Mouse (Mus musculus) forebrain, embryonic 10.5 days (tissue): ENCODE measurements around the gene Pgm2l1. TPM values are rescaled to one million over a fixed set of nuclear protein-coding genes. Genes with fewer than 3 reads are reported as not detected.

Source experiments
- DNase-seq: peaks from one replicate; pipeline ENCODE4 v3.0.0-alpha.2; 2017; ENCODE audit warnings: low spot score; ENCODE audit errors: extremely low spot score
- H3K27ac ChIP-seq: fragments of 300-500 bp; sonication (generic); 2 replicates; pipeline ENCODE4 v1.5.1; 2016; ENCODE audit warnings: mild to moderate bottlenecking
- H3K27me3 ChIP-seq: fragments of 300-500 bp; sonication (generic); 2 replicates; pipeline ENCODE4 v1.6.1; 2016; ENCODE audit warnings: mild to moderate bottlenecking; ENCODE audit not compliant: poor library complexity, severe bottlenecking
- H3K36me3 ChIP-seq: fragments of 300-500 bp; sonication (generic); replicated peaks from 2 replicates; pipeline ENCODE4 v1.6.1; 2016; ENCODE audit warnings: mild to moderate bottlenecking, moderate library complexity
- H3K4me1 ChIP-seq: fragments of 300-500 bp; sonication (generic); 2 replicates; pipeline ENCODE4 v1.6.1; 2016
- H3K4me3 ChIP-seq: fragments of 300-500 bp; sonication (generic); 2 replicates; pipeline ENCODE4 v1.5.1; 2016; ENCODE audit warnings: mild to moderate bottlenecking, moderate library complexity
- H3K9me3 ChIP-seq: fragments of 300-500 bp; sonication (generic); 2 replicates; pipeline ENCODE4 v1.6.1; 2016; ENCODE audit warnings: mild to moderate bottlenecking, moderate library complexity
- WGBS: fragments of 180-500 bp; shearing (Covaris S2); methylation state at CpG from one replicate; pipeline ENCODE4 v1.1.7; 2016; 5-methylcytosine and 5-hydroxymethylcytosine counted together
- polyA plus RNA-seq: library from polyadenylated mRNA; unstranded; fragments of >200 nt; fragmentation: Nextera tagmentation; extraction: Ambion mirVana; gene quantifications from 2 replicates; pipeline ENCODE4 v1.2.1, GENCODE M21; 2016

The Pgm2l1 gene
- polyA plus RNA-seq, 1 experiment from 2014 or later = 3.7 TPM

DNA sequence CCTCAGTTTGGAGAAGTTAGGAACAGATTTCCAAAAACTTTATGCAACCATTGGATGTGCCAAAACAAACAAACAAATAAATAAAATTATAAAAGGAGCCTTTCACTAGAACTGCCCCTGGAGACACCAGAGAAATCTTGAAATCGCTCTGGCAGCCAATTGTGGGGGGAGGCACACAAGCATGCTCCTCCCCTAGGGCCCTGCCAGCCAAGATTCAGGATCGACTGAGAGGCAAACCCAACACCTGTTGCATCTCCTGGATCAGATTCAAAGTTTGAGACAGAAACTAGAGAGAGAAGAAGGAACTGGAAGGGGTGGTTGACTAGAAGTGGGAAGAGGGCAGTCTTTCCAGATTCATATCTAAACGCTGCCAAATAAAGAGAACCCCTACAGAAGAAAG lies 23.6 kb upstream of the Pgm2l1 start:
- Histone ChIP-seq H3K4me3 (no peak overlapping the region), H3K27me3 (no peaks in the 10 kb centered on the region), H3K27ac (no peak overlapping the region), H3K9me3 (no peaks in the 10 kb centered on the region), H3K4me1 (peaks cover 9% of the 10 kb centered on the region; the same call in 1 of the 2 replicates), H3K36me3 (no peaks in the 10 kb centered on the region)
- DNase-seq = no peak
- WGBS = 72% methylated on average over 3 of the region's 3 CpGs

DNA sequence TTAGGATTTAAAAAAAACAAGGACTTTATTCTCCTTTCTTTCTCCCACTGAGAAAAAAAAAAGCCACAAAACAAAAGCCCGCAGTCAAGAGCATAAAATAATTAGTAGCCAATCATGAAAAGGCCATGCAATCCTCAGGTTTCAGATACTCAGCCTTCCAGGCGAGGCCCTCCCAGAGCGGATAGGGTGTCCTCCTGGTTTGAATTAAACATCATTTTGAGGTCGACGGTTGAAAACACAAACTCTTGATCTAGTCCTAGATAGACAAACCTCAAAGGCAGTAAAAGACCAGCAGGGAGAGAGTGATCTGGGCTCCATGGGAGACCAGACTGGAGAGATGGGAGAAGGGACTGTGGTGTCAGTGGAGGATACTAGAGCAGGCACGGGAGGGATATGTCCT lies 22.3 kb upstream of the Pgm2l1 start:
- Histone ChIP-seq H3K4me3 (no peak overlapping the region), H3K9me3 (no peaks in the 10 kb centered on the region), H3K27me3 (no peaks in the 10 kb centered on the region), H3K4me1 (peaks cover 5% of the 10 kb centered on the region; the same call in 1 of the 2 replicates), H3K36me3 (no peaks in the 10 kb centered on the region), H3K27ac (no peak overlapping the region)
- 63% methylated on average over 6 of the region's 6 CpGs for WGBS
- no peak for DNase-seq

DNA sequence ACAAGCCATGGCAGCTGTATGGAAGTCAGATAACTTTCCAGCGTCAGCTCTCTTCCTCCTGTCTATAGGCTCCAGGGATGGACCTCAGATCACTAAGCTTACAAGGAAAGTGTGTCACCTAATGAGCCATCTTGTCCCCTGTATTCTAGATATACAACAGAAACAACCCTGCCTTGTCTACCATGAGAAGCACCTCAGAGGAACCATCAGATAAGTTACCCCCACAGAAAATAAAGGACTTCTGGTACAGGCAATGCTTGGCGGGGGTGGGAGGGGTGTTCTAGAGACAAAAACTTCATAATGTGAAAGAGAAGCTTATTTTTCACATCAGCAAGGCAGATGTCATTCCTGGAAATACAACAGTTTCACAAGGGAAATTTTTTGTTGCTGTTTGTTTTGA lies 21.1 kb upstream of the Pgm2l1 start:
- H3K4me3 ChIP-seq = no peak overlapping the region
- peaks cover 5% of the 10 kb centered on the region; the same call in 1 of the 2 replicates for H3K4me1 ChIP-seq
- 91% methylated on average over 2 of the region's 2 CpGs for WGBS
- H3K36me3 ChIP-seq = no peaks in the 10 kb centered on the region
- H3K9me3 ChIP-seq = no peaks in the 10 kb centered on the region
- no peaks in the 10 kb centered on the region for H3K27me3 ChIP-seq
- DNase-seq = no peak
- H3K27ac ChIP-seq = no peak overlapping the region

DNA sequence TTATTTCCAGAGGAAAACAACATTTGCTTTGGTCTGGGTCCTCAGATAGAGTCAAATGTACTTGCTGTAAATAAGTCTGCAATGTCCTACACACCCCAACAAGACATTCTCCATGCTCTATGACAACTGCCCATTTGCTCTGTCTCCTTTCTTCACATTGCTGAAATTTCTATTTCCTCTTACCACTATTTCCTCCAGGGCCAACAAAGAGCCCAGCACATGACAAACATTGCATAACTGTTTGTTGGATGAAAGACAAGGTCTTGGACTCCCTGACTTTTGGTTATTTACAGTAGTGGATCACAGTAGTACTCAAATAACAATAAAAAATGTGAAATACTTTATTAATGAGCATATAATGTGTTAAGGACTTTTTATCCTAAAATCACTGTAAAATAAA lies 19.3 kb upstream of the Pgm2l1 start:
- H3K4me1 ChIP-seq = peaks cover 5% of the 10 kb centered on the region; the same call in 1 of the 2 replicates
- no peak overlapping the region for H3K27ac ChIP-seq
- no peaks in the 10 kb centered on the region for H3K36me3 ChIP-seq
- DNase-seq = no peak
- no peaks in the 10 kb centered on the region for H3K27me3 ChIP-seq
- no peak overlapping the region for H3K4me3 ChIP-seq
- H3K9me3 ChIP-seq = no peaks in the 10 kb centered on the region

DNA sequence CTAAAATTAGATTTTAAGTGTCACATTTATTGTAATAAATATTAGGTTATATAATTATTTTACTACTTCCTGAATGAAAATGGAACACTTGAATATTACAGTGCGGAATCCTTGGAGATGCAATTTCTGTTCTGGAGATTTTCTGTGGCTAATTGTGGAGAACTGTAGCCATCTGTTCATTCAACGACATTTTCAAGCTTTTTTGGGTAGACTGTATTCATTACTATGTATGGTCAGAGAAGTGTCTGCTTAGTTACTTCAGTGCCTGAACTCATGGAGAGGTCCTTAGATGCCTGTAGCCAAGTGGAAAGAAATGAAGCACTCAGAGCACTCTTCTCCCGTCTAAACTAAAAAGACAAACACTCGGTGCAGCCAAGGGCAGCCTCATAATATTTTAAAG lies 12.9 kb upstream of the Pgm2l1 start:
- Histone ChIP-seq H3K27me3 (no peaks in the 10 kb centered on the region), H3K36me3 (no peaks in the 10 kb centered on the region), H3K4me1 (peaks cover 17% of the 10 kb centered on the region), H3K4me3 (no peak overlapping the region), H3K9me3 (no peaks in the 10 kb centered on the region), H3K27ac (no peak overlapping the region)
- WGBS = 92% methylated on average over 4 of the region's 4 CpGs
- no peak for DNase-seq

DNA sequence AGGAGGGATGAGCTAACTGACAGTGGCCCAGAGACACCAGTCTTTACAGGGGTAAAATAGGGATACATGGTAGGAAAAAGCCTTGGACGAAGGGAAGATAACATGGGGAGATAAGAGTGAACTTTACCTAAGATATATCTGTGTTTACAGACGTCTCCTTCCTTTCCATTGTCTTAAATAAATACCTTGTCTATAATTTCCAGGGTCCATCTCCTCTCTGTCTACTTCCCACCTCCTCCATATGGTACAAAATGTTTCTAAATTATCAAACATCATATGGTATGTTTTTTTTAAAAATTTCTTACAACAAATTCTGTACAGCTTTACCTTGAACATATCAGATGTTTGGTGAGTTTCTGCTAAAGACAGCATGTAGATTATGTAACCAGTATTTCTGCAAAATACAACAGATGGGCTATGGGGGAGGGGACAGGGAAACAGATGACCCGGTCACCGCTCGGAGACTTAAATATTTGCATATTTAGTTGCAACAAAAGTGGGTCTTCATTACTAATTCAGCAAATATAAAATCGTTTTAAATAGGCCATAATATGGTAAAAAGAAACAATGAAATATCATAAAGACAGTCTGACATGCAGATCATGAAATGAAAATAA lies 12.0 kb upstream of the Pgm2l1 start:
- no peak overlapping the region for H3K4me3 ChIP-seq
- no peaks in the 10 kb centered on the region for H3K27me3 ChIP-seq
- 86% methylated on average over 6 of the region's 6 CpGs for WGBS
- H3K36me3 ChIP-seq = no peaks in the 10 kb centered on the region
- no peak overlapping the region for H3K27ac ChIP-seq
- no peaks in the 10 kb centered on the region for H3K9me3 ChIP-seq
- H3K4me1 ChIP-seq = peaks cover 17% of the 10 kb centered on the region
- DNase-seq = no peak

DNA sequence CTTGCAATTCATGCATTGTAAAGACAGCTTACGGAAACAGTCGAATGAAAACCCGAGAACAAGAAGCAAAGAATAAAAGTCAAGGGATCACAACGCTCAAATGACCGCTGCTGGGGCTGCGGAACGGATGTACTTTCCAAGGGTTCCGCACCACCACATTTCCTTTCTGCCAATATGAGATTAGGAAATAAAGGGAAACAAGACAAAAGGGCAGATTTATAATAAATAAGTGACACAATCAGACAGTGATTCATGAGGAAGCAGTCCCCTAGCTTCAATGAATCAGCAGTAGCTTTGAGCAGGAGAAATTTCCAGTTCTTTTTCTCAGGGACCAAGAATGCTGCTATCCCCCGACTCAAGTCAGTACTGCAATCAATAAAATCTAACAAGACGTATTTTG lies 11.2 kb upstream of the Pgm2l1 start:
- no peaks in the 10 kb centered on the region for H3K36me3 ChIP-seq
- H3K9me3 ChIP-seq = no peaks in the 10 kb centered on the region
- H3K27me3 ChIP-seq = no peaks in the 10 kb centered on the region
- no peak for DNase-seq
- no peak overlapping the region for H3K4me3 ChIP-seq
- peaks cover 17% of the 10 kb centered on the region for H3K4me1 ChIP-seq
- no peak overlapping the region for H3K27ac ChIP-seq
- WGBS = 72% methylated on average over 10 of the region's 10 CpGs

DNA sequence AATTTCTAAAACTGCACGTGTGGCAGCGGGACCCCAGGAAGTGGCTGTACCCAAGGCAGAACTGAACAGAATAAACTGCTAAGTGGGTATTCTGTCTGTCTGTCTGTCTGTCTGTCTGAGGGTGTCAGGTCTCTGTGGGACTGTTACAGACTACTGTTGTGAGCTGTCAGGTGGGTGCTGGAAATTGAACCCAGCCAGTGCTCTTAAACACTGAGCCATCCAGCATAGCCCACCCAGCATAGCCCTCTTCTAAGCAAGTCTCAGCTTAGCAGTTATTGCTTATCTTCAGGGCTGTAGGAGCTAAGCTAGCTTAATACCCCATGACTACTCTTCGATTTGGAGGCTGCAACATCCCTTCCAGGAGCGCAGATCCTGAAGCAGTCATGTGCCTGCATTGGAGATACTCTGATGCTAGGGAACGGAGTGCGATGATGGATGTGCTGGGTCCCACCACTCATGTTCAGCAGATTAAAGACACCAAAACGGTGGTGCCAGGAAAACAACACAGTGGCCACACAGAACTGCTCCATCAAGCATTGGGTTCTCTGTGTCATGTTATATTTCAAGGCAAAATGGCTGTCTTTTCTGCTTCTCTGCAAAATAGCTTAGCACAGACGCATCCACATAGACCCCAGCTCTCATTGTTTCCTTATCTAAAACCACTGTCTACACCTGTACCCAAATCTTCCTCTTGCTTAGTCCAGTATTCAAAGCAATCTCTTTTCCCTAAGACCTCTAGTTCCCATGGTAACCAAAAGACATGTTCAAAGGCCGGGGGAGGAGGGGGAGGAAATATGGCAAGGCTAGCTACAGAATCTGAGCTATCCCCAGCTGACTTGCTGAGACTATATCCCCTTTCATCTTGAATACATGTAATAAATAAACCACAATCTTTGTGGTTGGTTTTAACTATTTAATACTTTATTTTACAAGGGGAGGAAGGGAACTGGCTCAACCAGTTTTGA lies 10.3 kb upstream of the Pgm2l1 start:
- Histone ChIP-seq H3K27me3 (no peaks in the 10 kb centered on the region), H3K27ac (no peak overlapping the region), H3K9me3 (no peaks in the 10 kb centered on the region), H3K4me1 (peaks cover 17% of the 10 kb centered on the region), H3K4me3 (no peak overlapping the region), H3K36me3 (no peaks in the 10 kb centered on the region)
- DNase-seq = no peak
- WGBS = 82% methylated on average over 9 of the region's 9 CpGs

DNA sequence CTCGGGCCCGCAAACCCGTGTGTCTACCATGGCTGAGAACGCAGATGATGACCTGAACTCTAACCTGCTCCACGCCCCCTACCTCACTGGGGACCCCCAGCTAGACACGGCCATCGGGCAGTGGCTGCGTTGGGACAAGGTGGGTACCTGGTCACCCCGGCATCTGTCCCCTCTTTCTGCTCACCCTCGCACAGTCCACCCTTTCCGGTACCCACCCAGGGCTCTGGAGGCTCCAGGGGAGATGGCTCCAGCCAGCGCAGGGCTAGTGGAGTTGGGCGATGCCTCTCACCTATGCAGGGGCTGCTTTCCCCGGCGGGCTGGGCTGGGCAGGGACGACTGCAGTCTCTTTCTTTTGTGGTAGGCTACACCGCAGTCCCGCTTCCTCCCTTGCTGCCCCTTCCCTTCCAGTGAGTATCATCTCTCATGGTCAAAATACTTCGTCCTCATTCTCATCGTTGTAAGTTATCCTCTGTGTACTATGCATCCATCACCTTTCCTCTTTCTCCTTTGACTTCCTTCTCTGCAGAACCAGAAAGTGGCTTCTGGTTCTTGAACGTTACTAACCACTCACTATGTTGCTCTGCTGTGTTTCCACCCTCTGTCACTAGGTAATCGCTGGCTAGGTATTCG lies 817 bp downstream of the Pgm2l1 start:
- H3K4me3 ChIP-seq = peak overlapping the region; percentile 86
- peaks cover 13% of the 10 kb centered on the region for H3K4me1 ChIP-seq
- peak; percentile 43 for DNase-seq
- WGBS = under 1% methylated on average over 23 of the region's 23 CpGs
- H3K27me3 ChIP-seq = peaks cover 13% of the 10 kb centered on the region; the same call in 1 of the 2 replicates
- peak overlapping the region; percentile 90 for H3K27ac ChIP-seq
- no peaks in the 10 kb centered on the region for H3K9me3 ChIP-seq
- no peaks in the 10 kb centered on the region for H3K36me3 ChIP-seq

DNA sequence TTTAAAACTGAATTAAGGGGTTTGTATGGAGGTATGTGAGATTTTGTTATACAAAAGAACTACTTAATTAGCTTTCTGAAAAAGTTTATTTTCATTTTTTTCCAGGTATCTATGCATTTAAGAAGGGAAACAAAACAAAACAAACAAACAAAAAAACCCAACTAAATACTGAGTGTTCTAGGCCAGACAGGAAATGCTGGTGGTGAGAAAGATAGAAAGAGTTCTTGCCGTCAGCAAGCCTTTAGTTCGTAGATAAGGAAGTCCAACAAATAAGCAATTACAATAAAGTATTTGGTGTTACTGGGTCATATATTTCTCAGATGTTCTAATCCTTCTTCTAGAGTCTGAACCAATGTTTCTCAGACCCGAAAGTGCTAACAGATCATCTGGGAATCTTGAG lies 1.8 kb downstream of the Pgm2l1 start:
- WGBS = 70% methylated on average over 3 of the region's 3 CpGs
- peaks cover 13% of the 10 kb centered on the region; the same call in 1 of the 2 replicates for H3K27me3 ChIP-seq
- DNase-seq = no peak
- no peak overlapping the region for H3K27ac ChIP-seq
- H3K36me3 ChIP-seq = no peaks in the 10 kb centered on the region
- peak overlapping the region; percentile 86; the same call in 1 of the 2 replicates for H3K4me3 ChIP-seq
- H3K4me1 ChIP-seq = peaks cover 13% of the 10 kb centered on the region
- no peaks in the 10 kb centered on the region for H3K9me3 ChIP-seq

DNA sequence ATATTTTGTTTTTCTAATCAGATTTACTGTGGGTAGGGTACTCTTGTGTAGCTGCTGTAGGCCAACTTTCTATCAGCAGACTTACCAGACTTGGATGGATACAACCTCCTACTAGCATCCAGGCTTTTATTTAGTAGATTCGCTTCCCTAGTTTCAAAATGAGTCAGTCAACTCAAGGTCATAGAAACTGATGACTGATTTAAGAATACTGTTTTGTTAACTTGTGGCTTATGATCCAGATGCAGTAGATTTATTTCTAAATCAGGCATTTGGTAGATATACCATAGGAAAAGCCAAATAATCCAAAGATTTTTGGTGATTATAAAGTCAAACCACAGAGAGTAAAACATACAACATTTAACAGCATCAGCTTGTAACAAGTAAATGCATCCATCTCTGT lies 3.5 kb downstream of the Pgm2l1 start:
- H3K27ac ChIP-seq = no peak overlapping the region
- H3K36me3 ChIP-seq = no peaks in the 10 kb centered on the region
- 93% methylated on average over 1 of the region's 1 CpGs for WGBS
- peaks cover 13% of the 10 kb centered on the region for H3K4me1 ChIP-seq
- H3K9me3 ChIP-seq = no peaks in the 10 kb centered on the region
- no peak for DNase-seq
- H3K27me3 ChIP-seq = peaks cover 13% of the 10 kb centered on the region; the same call in 1 of the 2 replicates
- H3K4me3 ChIP-seq = no peak overlapping the region

DNA sequence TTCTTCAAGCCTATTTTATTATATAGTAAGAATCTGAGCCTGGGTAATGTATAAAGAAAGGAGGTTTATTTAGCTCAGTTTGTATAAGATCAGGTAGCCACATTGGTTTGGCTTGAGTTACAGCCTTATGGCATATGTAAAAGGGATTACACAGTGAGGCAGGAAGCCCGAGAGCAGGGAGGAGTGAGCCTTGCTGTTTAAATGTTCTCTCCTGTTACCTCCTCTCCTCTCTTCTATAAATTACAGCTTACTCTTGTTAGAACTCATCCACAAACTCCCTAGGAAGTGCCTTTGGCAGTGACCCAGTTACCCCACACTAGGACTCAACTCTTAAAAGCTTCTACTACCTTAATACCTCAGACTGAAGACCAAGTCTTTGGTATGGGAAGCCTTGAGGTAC lies 4.5 kb downstream of the Pgm2l1 start:
- peaks cover 13% of the 10 kb centered on the region for H3K4me1 ChIP-seq
- H3K36me3 ChIP-seq = no peaks in the 10 kb centered on the region
- no peak overlapping the region for H3K27ac ChIP-seq
- DNase-seq = no peak
- H3K4me3 ChIP-seq = no peak overlapping the region
- peaks cover 10% of the 10 kb centered on the region; the same call in 1 of the 2 replicates for H3K27me3 ChIP-seq
- H3K9me3 ChIP-seq = no peaks in the 10 kb centered on the region
- 73% methylated on average over 1 of the region's 1 CpGs for WGBS

DNA sequence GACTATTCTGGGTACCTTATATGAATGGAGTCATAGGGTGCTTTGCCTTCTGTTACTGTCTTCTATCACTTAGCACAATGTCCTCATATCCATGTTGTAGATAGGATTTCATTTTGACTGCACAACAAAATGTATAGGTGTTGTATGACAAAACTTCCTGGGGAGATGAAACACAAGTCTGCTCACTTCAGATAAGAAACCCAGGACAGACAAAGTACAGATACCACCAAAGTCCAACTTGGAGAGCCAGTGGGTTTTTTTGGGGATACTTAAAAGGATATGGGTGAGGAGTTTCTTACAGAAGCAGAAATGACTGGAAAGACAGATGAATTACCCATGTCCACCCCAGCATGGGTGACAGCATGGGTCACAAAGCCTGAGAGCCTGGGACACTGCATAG lies 6.5 kb downstream of the Pgm2l1 start:
- no peaks in the 10 kb centered on the region for H3K36me3 ChIP-seq
- H3K4me3 ChIP-seq = no peak overlapping the region
- H3K27ac ChIP-seq = no peak overlapping the region
- H3K4me1 ChIP-seq = peaks cover 2% of the 10 kb centered on the region
- H3K27me3 ChIP-seq = peaks cover 7% of the 10 kb centered on the region; the same call in 1 of the 2 replicates
- no peak for DNase-seq
- no peaks in the 10 kb centered on the region for H3K9me3 ChIP-seq
